Mouse (Mus musculus) limb, embryonic 13.5 days (tissue): ENCODE measurements around the gene Pdcd5. TPM values are rescaled to one million over a fixed set of nuclear protein-coding genes. Genes with fewer than 3 reads are reported as not detected.

Source experiments
- ATAC-seq: fragments of 200-750 bp; cut with Nextera tagmentation; 2 replicates; pipeline ENCODE4 v1.8.0; 2017; ENCODE audit warnings: low read depth, moderate number of reproducible peaks, moderate TSS enrichment; ENCODE audit not compliant: low FRiP score
- H3K27ac ChIP-seq: fragments of 300-500 bp; sonication (generic); 2 replicates; pipeline ENCODE4 v1.5.1; 2015; ENCODE audit warnings: inconsistent platforms, mild to moderate bottlenecking, moderate library complexity
- H3K27me3 ChIP-seq: fragments of 300-500 bp; sonication (generic); 2 replicates; pipeline ENCODE4 v1.6.1; 2015; ENCODE audit warnings: mild to moderate bottlenecking, inconsistent platforms
- H3K36me3 ChIP-seq: fragments of 300-500 bp; sonication (generic); 2 replicates; pipeline ENCODE4 v1.6.1; 2015; ENCODE audit warnings: inconsistent platforms, mild to moderate bottlenecking, moderate library complexity
- H3K4me1 ChIP-seq: fragments of 300-500 bp; sonication (generic); 2 replicates; pipeline ENCODE4 v1.6.1; 2015; ENCODE audit warnings: inconsistent platforms
- H3K4me2 ChIP-seq: fragments of 300-500 bp; sonication (generic); replicated peaks from 2 replicates; pipeline ENCODE4 v1.6.1; 2015; ENCODE audit warnings: inconsistent platforms, mild to moderate bottlenecking, moderate library complexity
- H3K4me3 ChIP-seq: fragments of 300-500 bp; sonication (generic); 2 replicates; pipeline ENCODE4 v1.5.1; 2015; ENCODE audit warnings: moderate library complexity, mild to moderate bottlenecking, inconsistent platforms
- H3K9ac ChIP-seq: fragments of 300-500 bp; sonication (generic); 2 replicates; pipeline ENCODE4 v1.6.1; 2015; ENCODE audit warnings: mild to moderate bottlenecking, inconsistent platforms
- H3K9me3 ChIP-seq: fragments of 300-500 bp; sonication (generic); 2 replicates; pipeline ENCODE4 v1.6.1; 2016; ENCODE audit warnings: inconsistent platforms
- WGBS: fragments of 180-500 bp; shearing (Covaris S2); methylation state at CpG from one replicate; pipeline ENCODE4 v1.1.7; 2015; 5-methylcytosine and 5-hydroxymethylcytosine counted together
- polyA plus RNA-seq: library from polyadenylated mRNA; unstranded; fragments of >200 nt; fragmentation: Nextera tagmentation; extraction: Ambion mirVana; gene quantifications from 2 replicates; pipeline ENCODE4 v1.2.1, GENCODE M21; 2015

The Pdcd5 gene
- 293 and 337 TPM in 2 replicates for polyA plus RNA-seq

DNA sequence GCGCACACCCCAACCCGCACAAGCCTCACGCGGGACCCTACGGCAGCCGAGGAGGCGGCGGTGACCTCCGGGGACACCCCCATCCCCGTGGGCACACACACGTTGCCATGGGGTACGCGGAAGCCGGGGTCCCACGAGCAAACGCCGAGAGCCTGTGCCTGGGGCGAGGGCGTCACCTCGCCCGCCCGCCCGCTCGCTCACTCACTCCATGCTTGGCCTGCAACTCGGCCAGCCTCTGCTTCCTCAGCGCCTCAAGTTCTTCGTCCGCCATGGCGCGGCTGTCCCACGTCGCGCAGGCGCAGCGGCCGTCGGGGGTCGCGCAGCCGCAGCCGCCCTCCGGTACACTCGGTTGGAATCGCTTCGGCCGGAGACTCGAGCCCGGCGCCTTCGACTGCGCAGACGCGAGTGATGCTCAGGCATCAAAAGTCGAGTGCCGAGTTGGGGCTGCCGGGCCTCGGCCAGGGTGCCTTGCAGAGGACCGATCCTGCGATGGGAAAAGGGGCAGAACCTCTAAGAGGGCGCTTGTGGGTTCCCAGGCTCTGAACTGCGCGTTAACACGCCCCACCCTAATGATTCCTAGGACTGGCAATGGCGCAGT is at the start of gene Pdcd5:
Gene Pdcd5 (minus strand): TSS at position 421 of the 598 bp plus-strand sequence.
- peak; percentile 90 for ATAC-seq
- peak within 1 kb of the TSS; percentile 71 for H3K4me2 ChIP-seq

DNA sequence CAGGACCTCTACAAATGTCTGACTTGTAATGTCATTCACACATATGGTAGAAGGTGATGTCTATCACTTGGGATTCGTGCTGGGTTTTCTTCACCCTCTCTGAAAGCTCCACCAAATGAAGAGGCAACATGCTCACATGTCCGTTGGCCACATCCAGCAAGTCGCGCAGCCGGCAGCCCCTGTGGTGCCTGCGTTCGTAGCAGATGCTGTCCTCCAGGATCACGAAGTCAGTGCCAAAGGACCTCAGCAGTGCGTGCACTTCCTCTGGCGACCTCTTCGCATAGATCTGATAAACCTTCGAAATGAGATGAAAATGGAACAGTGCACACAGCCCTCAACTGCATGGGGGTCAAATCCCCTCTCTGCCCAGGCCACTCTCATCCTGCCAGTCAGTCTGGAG is 45.3 kb upstream of the Pdcd5 start:
- WGBS = 93% methylated on average over 12 of the region's 12 CpGs
- no peak for ATAC-seq
- no peak overlapping the region for H3K4me2 ChIP-seq
- H3K36me3 ChIP-seq = peaks cover 62% of the 10 kb centered on the region
- H3K4me3 ChIP-seq = no peak overlapping the region
- H3K9ac ChIP-seq = no peak overlapping the region
- H3K27me3 ChIP-seq = no peaks in the 10 kb centered on the region
- peaks cover 24% of the 10 kb centered on the region for H3K4me1 ChIP-seq
- H3K27ac ChIP-seq = no peak overlapping the region
- no peaks in the 10 kb centered on the region for H3K9me3 ChIP-seq

More for the DNA sequence above, at the start of gene Pdcd5:
- Histone ChIP-seq H3K27ac (peak within 1 kb of the TSS; percentile 80), H3K4me3 (peak within 1 kb of the TSS; percentile 98), H3K9me3 (no peaks in the 10 kb centered on the region), H3K27me3 (no peaks in the 10 kb centered on the region), H3K4me1 (peaks cover 11% of the 10 kb centered on the region), H3K9ac (peak within 1 kb of the TSS; percentile 96), H3K36me3 (peaks cover 35% of the 10 kb centered on the region)
- under 1% methylated on average over 63 of the region's 64 CpGs for WGBS

DNA sequence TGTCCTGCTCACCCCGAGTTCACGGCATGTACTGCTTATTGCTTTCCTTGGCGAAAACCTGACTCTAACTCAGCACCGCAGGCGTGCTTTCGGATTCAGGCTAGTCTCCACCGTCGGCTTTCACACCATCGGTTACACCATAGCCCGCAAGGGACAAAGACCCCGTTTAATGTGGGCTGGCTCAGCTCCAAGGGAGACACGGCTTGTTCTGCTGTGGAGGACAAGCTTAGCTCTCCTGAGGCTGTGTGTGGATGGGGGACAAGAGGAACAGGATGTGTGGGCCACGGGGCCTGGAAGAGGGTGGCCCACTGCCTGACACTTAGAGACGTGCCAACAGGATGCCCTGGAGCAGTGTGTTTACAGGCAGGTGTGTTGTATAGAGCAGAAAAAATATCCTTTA is 44.8 kb upstream of the Pdcd5 start:
- Histone ChIP-seq H3K27me3 (no peaks in the 10 kb centered on the region), H3K36me3 (peaks cover 62% of the 10 kb centered on the region), H3K4me3 (no peak overlapping the region), H3K9ac (no peak overlapping the region), H3K9me3 (no peaks in the 10 kb centered on the region), H3K4me2 (no peak overlapping the region), H3K4me1 (peaks cover 30% of the 10 kb centered on the region), H3K27ac (no peak overlapping the region)
- no peak for ATAC-seq
- 76% methylated on average over 14 of the region's 14 CpGs for WGBS

DNA sequence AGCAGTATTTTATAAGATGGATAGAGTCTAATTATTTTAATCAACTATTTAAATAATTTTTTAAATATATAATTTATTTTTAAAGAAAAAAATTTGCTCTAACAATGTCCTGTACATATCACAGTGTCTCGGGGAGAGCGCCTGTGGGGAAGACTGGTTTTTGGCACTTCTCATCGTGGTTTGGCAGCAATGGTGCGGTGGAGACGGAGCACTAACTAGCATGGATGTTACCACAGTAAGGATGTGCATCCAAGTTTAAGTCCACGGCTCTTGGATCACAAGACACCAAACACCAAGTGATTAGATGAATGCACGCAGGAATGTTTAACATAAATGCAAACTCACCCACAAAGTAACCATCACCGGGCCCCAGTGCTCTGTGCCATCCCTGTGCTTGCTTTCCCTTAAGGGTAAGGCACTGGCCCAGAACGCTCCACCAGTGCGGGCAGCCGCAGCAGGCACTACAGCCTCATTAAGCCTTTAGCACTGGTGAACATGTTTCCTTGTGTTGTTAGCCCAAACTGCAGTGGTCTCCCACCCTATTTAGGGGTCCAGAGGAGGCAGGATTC is 41.5 kb upstream of the Pdcd5 start:
- WGBS = 75% methylated on average over 11 of the region's 11 CpGs
- no peak for ATAC-seq
- peaks cover 39% of the 10 kb centered on the region for H3K36me3 ChIP-seq

DNA sequence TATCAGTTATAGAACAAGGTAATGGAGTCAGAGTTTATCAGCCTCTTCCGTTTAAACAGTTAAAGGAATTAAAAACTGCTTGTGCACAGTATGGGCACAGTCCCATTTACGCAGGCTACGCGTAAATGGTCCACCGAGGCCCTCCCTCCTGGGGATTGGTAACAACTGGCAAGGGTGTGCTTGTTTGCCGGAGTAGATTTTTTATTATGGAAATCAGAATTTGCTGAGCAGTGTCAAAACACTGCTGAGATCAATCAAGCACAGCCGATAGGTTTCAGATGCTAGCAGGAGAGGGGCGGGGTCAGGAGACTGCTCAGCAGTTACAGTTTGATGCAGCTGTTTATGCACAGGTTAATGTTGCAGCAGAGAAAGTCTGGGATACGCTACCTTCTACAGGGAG is 41.0 kb upstream of the Pdcd5 start:
- Histone ChIP-seq H3K4me2 (no peak overlapping the region), H3K9ac (no peak overlapping the region), H3K9me3 (no peaks in the 10 kb centered on the region), H3K27ac (no peak overlapping the region), H3K4me1 (peaks cover 43% of the 10 kb centered on the region), H3K4me3 (no peak overlapping the region), H3K36me3 (peaks cover 38% of the 10 kb centered on the region), H3K27me3 (no peaks in the 10 kb centered on the region)
- no peak for ATAC-seq
- 37% methylated on average over 9 of the region's 9 CpGs for WGBS

More for the DNA sequence above, 41.5 kb upstream of the Pdcd5 start:
- H3K27me3 ChIP-seq = no peaks in the 10 kb centered on the region
- no peak overlapping the region for H3K4me2 ChIP-seq
- H3K9ac ChIP-seq = no peak overlapping the region
- H3K4me3 ChIP-seq = no peak overlapping the region
- peaks cover 43% of the 10 kb centered on the region for H3K4me1 ChIP-seq
- no peak overlapping the region for H3K27ac ChIP-seq
- H3K9me3 ChIP-seq = no peaks in the 10 kb centered on the region

DNA sequence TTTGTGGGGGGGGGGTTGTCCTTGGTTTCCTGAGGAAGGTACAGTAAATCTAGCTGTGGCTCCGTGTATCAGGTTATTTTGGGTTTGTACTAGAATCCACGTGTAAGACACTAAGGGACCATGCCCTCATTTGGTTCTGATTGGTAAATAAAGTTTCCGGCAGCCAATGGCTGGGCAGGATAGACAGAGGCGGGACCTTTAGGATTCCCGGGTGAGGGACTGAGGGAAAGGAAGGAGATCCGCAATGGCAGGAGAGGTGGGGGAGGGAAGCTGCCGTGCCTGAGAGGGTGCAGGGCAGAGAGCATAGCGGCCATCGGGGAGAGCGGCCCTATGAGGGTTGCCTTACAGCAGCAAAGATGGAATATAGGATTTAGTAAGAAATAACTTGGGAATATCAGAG is 39.9 kb upstream of the Pdcd5 start:
- H3K27ac ChIP-seq = no peak overlapping the region; the same call in 1 of the 2 replicates
- H3K4me3 ChIP-seq = no peak overlapping the region
- peak overlapping the region; percentile 45 for H3K4me2 ChIP-seq

DNA sequence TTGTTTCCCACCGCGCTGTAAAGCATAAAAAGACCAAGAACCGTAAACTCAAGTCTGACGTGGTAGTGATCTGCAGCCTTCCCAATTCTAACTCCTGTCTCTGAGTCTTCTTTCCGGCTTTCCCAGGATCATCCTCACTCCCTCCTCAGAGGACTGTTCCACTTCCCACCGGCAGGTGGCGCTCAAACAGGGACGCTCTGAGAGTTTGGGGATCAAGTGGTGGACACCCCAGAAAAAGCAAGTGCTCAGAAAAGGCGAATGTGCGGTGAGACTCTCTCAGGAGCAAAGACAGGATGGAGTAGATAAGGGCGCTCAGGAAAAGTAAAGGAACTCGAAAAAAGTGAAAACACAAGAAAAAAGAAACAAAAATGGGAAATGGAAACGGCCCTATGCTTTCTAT is 39.4 kb upstream of the Pdcd5 start:
- WGBS = 23% methylated on average over 13 of the region's 13 CpGs
- H3K9ac ChIP-seq = no peak overlapping the region
- ATAC-seq = peak; percentile 13; the same call in 1 of the 2 replicates
- peaks cover 43% of the 10 kb centered on the region for H3K4me1 ChIP-seq
- H3K27me3 ChIP-seq = no peaks in the 10 kb centered on the region
- H3K27ac ChIP-seq = peak overlapping the region; percentile 58; the same call in 1 of the 2 replicates
- H3K4me3 ChIP-seq = no peak overlapping the region
- H3K36me3 ChIP-seq = peaks cover 24% of the 10 kb centered on the region
- peaks cover 3% of the 10 kb centered on the region; the same call in 1 of the 2 replicates for H3K9me3 ChIP-seq
- peak overlapping the region; percentile 45 for H3K4me2 ChIP-seq

More for the DNA sequence above, 39.9 kb upstream of the Pdcd5 start:
- peaks cover 43% of the 10 kb centered on the region for H3K4me1 ChIP-seq
- no peaks in the 10 kb centered on the region for H3K27me3 ChIP-seq
- no peak for ATAC-seq
- H3K9me3 ChIP-seq = no peaks in the 10 kb centered on the region
- peaks cover 28% of the 10 kb centered on the region for H3K36me3 ChIP-seq
- no peak overlapping the region for H3K9ac ChIP-seq
- WGBS = 22% methylated on average over 10 of the region's 10 CpGs

DNA sequence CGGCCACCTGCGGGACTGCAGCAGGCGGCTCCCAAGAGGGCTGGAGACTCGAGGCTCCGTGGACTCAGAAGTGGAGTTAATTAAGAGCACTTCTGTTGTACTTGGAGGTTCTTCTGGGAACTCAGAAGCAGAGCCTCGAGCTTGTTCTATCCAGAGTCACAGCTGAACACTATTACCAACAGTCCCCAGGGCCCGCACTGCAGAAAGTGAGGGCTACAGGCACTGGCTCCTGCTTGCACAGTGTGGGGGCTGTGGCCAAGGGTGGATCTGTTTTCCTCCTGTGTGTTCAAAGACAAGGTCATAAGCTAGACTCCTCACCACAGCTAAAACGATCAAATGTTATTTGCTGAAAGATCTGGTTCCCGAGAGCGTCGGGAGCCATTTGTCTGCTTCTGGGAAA is 38.9 kb upstream of the Pdcd5 start:
- Histone ChIP-seq H3K9me3 (peaks cover 6% of the 10 kb centered on the region; the same call in 1 of the 2 replicates), H3K27me3 (no peaks in the 10 kb centered on the region), H3K36me3 (peaks cover 21% of the 10 kb centered on the region), H3K27ac (peak overlapping the region; percentile 58), H3K9ac (no peak overlapping the region), H3K4me1 (peaks cover 43% of the 10 kb centered on the region), H3K4me2 (peak overlapping the region; percentile 45), H3K4me3 (no peak overlapping the region)
- peak; percentile 81 for ATAC-seq
- WGBS = 41% methylated on average over 11 of the region's 11 CpGs

DNA sequence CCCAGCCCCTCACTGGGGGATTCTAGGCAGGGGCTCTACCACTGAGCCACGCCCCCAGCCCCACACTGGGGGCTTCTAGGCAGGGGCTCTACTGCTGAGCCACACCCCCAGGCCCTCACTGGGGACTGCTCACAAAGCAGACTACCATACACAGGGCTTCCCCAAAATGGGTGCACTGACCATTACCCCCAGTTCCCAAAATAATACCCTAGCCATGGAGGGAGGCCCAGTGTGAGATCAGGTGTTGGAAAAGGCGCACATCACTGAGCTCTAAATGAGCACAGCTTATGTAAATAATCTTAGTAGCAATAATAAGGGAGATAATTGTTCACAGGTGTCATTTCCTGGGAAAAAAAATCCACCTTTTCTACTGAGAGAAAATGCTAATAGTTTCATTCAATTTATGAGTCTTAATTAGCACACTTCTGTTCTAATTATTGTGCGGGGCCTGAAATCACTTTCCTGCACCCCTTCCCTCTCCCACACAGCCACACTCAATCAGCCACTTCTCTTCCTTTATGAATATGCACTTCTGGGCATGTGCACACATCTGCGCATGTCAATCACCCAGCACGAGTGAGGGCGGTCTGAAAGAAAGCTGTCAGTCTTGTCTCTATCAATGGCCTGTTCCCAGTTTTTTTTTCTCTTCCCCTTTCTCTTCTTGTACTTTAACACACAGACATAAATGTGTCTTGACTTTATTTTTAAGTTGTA is 36.2 kb upstream of the Pdcd5 start:
- Histone ChIP-seq H3K9ac (no peak overlapping the region), H3K27ac (no peak overlapping the region), H3K4me1 (peaks cover 28% of the 10 kb centered on the region), H3K4me3 (no peak overlapping the region), H3K9me3 (peaks cover 6% of the 10 kb centered on the region; the same call in 1 of the 2 replicates), H3K27me3 (no peaks in the 10 kb centered on the region), H3K36me3 (0 out of 2 replicates have a peak, but pooled peaks cover 3% of the 10 kb centered on the region), H3K4me2 (no peak overlapping the region)
- WGBS = 81% methylated on average over 6 of the region's 6 CpGs
- ATAC-seq = no peak

DNA sequence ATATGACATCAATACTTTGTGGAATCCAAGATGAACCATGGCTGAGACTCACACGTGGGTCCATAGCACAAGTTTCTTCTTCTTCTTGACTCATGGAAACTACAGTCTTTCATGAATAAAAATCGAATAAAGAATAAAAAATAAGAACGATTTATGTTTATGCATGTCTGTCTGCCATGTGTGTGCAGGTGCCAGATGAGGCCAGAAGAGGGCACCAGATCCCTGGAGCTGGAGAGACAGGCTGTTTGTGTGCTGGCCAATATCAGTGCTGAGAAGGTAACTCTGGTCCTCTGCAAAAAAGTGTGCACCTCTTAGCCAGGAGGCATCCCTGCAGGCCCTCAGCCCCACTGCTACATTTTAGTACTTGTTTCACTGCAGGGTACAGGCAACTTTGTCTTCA is 34.2 kb upstream of the Pdcd5 start:
- Histone ChIP-seq H3K36me3 (0 out of 2 replicates have a peak, but pooled peaks cover 3% of the 10 kb centered on the region), H3K27ac (no peak overlapping the region), H3K4me3 (no peak overlapping the region), H3K9ac (no peak overlapping the region), H3K27me3 (no peaks in the 10 kb centered on the region), H3K9me3 (peaks cover 15% of the 10 kb centered on the region; the same call in 1 of the 2 replicates), H3K4me1 (peaks cover 8% of the 10 kb centered on the region), H3K4me2 (no peak overlapping the region)
- WGBS = 72% methylated on average over 3 of the region's 3 CpGs
- no peak for ATAC-seq

DNA sequence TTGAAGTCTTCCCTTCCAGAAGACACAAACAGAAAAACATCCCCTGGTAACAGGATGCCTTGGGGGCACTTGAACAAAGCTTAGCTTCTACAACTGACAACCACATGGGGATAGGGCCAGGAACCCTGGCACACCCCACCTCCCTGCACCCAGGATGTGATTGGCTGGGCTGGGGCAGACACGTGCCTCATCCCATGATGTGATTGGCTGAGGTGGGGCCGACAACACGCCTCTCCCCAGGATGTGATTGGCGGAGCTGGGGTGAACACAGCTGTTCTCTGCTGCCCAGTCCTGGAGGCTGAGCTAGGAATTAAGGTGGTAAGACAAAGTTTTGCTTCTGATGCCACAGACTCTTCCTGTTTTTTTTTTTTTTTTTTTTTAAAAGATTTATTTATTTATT is 31.7 kb upstream of the Pdcd5 start:
- Histone ChIP-seq H3K4me1 (no peaks in the 10 kb centered on the region), H3K4me3 (no peak overlapping the region), H3K9ac (no peak overlapping the region), H3K4me2 (no peak overlapping the region), H3K27me3 (no peaks in the 10 kb centered on the region), H3K27ac (no peak overlapping the region), H3K9me3 (peaks cover 15% of the 10 kb centered on the region; the same call in 1 of the 2 replicates), H3K36me3 (0 out of 2 replicates have a peak, but pooled peaks cover 3% of the 10 kb centered on the region)
- WGBS = 82% methylated on average over 4 of the region's 4 CpGs
- ATAC-seq = no peak
